Mouse (Mus musculus) liver, adult 2 months (tissue): Measurements from ENCODE around the gene Kbtbd4. TPM values are rescaled to one million over a fixed set of nuclear protein-coding genes. Genes with fewer than 3 reads are reported as not detected.

Source experiments
- DNase-seq: peaks from one replicate; pipeline ENCODE4 v3.0.0-alpha.2; 2011; ENCODE audit warnings: low read depth, low spot score; ENCODE audit errors: extremely low read depth
- H3K27ac ChIP-seq: fragments of 200-500 bp; replicated peaks from 2 replicates; pipeline ENCODE4 v1.5.1; 2012; ENCODE audit warnings: low read depth, mild to moderate bottlenecking, control low read depth, inconsistent platforms, low read length; ENCODE audit not compliant: insufficient read depth
- H3K27me3 ChIP-seq: fragments of 200-500 bp; 2 replicates; pipeline ENCODE4 v1.6.1; 2012; ENCODE audit warnings: mild to moderate bottlenecking, moderate library complexity, low read length, inconsistent platforms; ENCODE audit not compliant: control insufficient read depth, insufficient read depth
- H3K36me3 ChIP-seq: fragments of 200-500 bp; 2 replicates; pipeline ENCODE4 v1.6.1; 2012; ENCODE audit warnings: low read length, inconsistent platforms; ENCODE audit not compliant: control insufficient read depth, insufficient read depth
- H3K4me1 ChIP-seq: fragments of 200-500 bp; 2 replicates; pipeline ENCODE4 v1.6.1; 2011; ENCODE audit warnings: low read length; ENCODE audit not compliant: control insufficient read depth, insufficient read depth
- H3K4me3 ChIP-seq: fragments of 200-500 bp; 2 replicates; pipeline ENCODE4 v1.5.1; 2011; ENCODE audit warnings: low read depth, mild to moderate bottlenecking, control low read depth, low read length, moderate library complexity; ENCODE audit not compliant: insufficient read depth
- H3K79me2 ChIP-seq: fragments of 200-500 bp; 2 replicates; pipeline ENCODE4 v1.6.1; 2012; ENCODE audit warnings: inconsistent platforms, mild to moderate bottlenecking, low read length, moderate library complexity; ENCODE audit not compliant: control insufficient read depth, insufficient read depth
- H3K9ac ChIP-seq: fragments of 200-500 bp; 2 replicates; pipeline ENCODE4 v1.6.1; 2012; ENCODE audit warnings: low read depth, mild to moderate bottlenecking, control low read depth, inconsistent platforms, low read length
- CTCF ChIP-seq: fragments of 200-500 bp; IDR thresholded peaks from 2 replicates; pipeline ENCODE4 v1.5.1; 2011; ENCODE audit warnings: low read depth, low read length, control low read depth
- POLR2A ChIP-seq: fragments of 200-500 bp; IDR thresholded peaks from 2 replicates; pipeline ENCODE4 v1.6.1; 2011; ENCODE audit warnings: low read length, control low read depth; ENCODE audit not compliant: insufficient read depth; ENCODE audit errors: extremely low read depth
- WGBS: fragments of 180-500 bp; shearing (Covaris S2); methylation state at CpG from one replicate; pipeline ENCODE4 v1.1.7; 2018; 5-methylcytosine and 5-hydroxymethylcytosine counted together
- polyA plus RNA-seq: library from polyadenylated mRNA; depleted of rRNA; stranded (reverse); fragments of >200 nt; gene quantifications from 2 replicates; pipeline ENCODE4 v1.2.3, GENCODE M21; 2012
- total RNA-seq: library from RNA; depleted of rRNA; stranded (reverse); fragments of >200 nt; gene quantifications from 2 replicates; pipeline ENCODE4 v1.2.3, GENCODE M21; 2014

Gene Kbtbd4
- total and polyA plus RNA-seq, 2 experiments = 9.0 to 13.5 TPM

- Histone ChIP-seq H3K4me1 (peaks cover 18% of the 10 kb centered on the region), H3K79me2 (peaks cover 17% of the 10 kb centered on the region; the same call in 1 of the 2 replicates), H3K36me3 (peaks cover 50% of the 10 kb centered on the region), H3K9ac (no peak overlapping the region), H3K27me3 (no peaks in the 10 kb centered on the region), H3K27ac (no peak overlapping the region), H3K4me3 (no peak overlapping the region)
- no peak for DNase-seq
- TF ChIP-seq CTCF (no peak), POLR2A (no peak)
- WGBS = 79% methylated on average over 1 of the region's 1 CpGs
These were observed 7.1 kb downstream of the Kbtbd4 start for GRCm38 (mm10) chr2:90911668-90912067.

GRCm38 (mm10) chr2:90913671-90914070, 9.1 kb downstream of the Kbtbd4 start:
- H3K4me1 ChIP-seq = peaks cover 21% of the 10 kb centered on the region
- peaks cover 25% of the 10 kb centered on the region; the same call in 1 of the 2 replicates for H3K79me2 ChIP-seq
- no peaks in the 10 kb centered on the region for H3K27me3 ChIP-seq
- H3K4me3 ChIP-seq = no peak overlapping the region
- H3K27ac ChIP-seq = peak overlapping the region; percentile 41; the same call in 1 of the 2 replicates
- TF ChIP-seq POLR2A = no peak
- no peak for TF ChIP-seq CTCF
- peak overlapping the region; percentile 56; the same call in 1 of the 2 replicates for H3K9ac ChIP-seq
- H3K36me3 ChIP-seq = peaks cover 47% of the 10 kb centered on the region
- 29% methylated on average over 2 of the region's 2 CpGs for WGBS
- peak; percentile 70 for DNase-seq

- no peak for DNase-seq
- Histone ChIP-seq H3K27ac (0 out of 2 replicates have a peak overlapping the region, but pooled peaks have one; percentile 4), H3K36me3 (peaks cover 31% of the 10 kb centered on the region), H3K9ac (0 out of 2 replicates have a peak overlapping the region, but pooled peaks have one; percentile 5), H3K79me2 (peaks cover 25% of the 10 kb centered on the region; the same call in 1 of the 2 replicates), H3K4me3 (no peak overlapping the region), H3K4me1 (peaks cover 21% of the 10 kb centered on the region), H3K27me3 (no peaks in the 10 kb centered on the region)
- 80% methylated on average over 1 of the region's 1 CpGs for WGBS
- TF ChIP-seq POLR2A (no peak), CTCF (no peak)
These were observed 11.0 kb downstream of the Kbtbd4 start for GRCm38 (mm10) chr2:90915516-90915915.

- WGBS = 8% methylated on average over 7 of the region's 7 CpGs
- no peak for TF ChIP-seq CTCF
- no peaks in the 10 kb centered on the region for H3K27me3 ChIP-seq
These were observed 12.2 kb downstream of the Kbtbd4 start for GRCm38 (mm10) chr2:90916560-90917232.

GRCm38 (mm10) chr2:90917233-90917998, 12.9 kb downstream of the Kbtbd4 start:
- peaks cover 21% of the 10 kb centered on the region for H3K4me1 ChIP-seq
- peaks cover 25% of the 10 kb centered on the region; the same call in 1 of the 2 replicates for H3K79me2 ChIP-seq
- H3K36me3 ChIP-seq = peaks cover 15% of the 10 kb centered on the region
- H3K4me3 ChIP-seq = peak overlapping the region; percentile 83
- no peaks in the 10 kb centered on the region for H3K27me3 ChIP-seq
- no peak for DNase-seq
- WGBS = under 1% methylated on average over 71 of the region's 73 CpGs
- peak; percentile 16; the same call in 1 of the 2 replicates for TF ChIP-seq CTCF
- peak; percentile 21; the same call in 1 of the 2 replicates for TF ChIP-seq POLR2A
- peak overlapping the region; percentile 99 for H3K9ac ChIP-seq
- peak overlapping the region; percentile 89 for H3K27ac ChIP-seq

More at GRCm38 (mm10) chr2:90916560-90917232, 12.2 kb downstream of the Kbtbd4 start:
- Histone ChIP-seq H3K27ac (peak overlapping the region; percentile 89), H3K36me3 (peaks cover 20% of the 10 kb centered on the region), H3K4me1 (peaks cover 21% of the 10 kb centered on the region), H3K4me3 (peak overlapping the region; percentile 83), H3K9ac (peak overlapping the region; percentile 99), H3K79me2 (peaks cover 25% of the 10 kb centered on the region; the same call in 1 of the 2 replicates)
- DNase-seq = peak; percentile 58
